Mouse (Mus musculus) CH12F3 (cell line): ENCODE results near the gene Magi1.

ENCODE experiments used
- in situ Hi-C: fragments of 300-500 bp; cut with MboI; formaldehyde crosslinking; loops from 2 replicates; pipeline ENCODE4 v1.14.3; 2020; ENCODE audit warnings: low sequenced_read_pairs

Gene Magi1

DNA sequence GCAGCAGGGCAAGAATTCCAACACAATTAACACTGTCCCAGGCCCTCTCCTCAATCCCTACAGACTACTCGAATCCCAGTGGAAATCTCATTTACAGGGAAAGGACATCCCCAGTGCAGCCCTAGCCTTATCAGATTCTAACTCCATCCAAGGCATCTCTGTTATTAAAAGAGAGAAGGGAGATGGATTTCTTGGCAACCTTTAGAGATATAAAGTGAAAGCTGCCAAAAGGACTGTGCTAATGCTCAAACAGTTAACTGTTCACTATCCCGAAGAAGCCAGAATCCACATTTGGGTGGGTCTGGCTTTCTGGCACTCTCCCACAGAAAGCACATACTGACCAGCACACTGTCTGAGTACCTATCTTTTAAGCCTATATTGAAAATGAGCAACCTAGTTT, 159.4 kb downstream of the Magi1 start:
- in situ Hi-C loops: no loop called here

GRCm38 (mm10) chr6:94122566-94123150, 161.1 kb downstream of the Magi1 start:
- in situ Hi-C loops: no loop called here

DNA sequence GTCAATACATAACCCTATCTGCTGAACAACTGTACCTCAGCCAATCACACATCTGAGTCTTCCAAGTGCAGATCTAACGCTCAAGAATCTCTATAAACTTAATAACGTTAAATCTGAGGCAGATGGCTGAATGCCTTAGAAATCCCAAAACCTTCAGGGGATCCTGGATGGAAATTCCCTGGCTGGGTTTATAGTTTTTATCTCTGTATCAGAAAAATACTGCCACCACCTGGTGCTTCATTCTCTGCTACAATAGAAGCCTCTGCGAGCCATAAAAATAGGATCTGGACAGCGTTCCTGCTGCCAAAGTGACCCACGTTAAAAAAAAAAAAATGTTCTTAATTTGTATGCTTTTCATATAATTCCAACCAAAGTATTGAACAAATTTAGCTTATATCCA, 162.2 kb downstream of the Magi1 start:
- in situ Hi-C loops: no loop called here

DNA sequence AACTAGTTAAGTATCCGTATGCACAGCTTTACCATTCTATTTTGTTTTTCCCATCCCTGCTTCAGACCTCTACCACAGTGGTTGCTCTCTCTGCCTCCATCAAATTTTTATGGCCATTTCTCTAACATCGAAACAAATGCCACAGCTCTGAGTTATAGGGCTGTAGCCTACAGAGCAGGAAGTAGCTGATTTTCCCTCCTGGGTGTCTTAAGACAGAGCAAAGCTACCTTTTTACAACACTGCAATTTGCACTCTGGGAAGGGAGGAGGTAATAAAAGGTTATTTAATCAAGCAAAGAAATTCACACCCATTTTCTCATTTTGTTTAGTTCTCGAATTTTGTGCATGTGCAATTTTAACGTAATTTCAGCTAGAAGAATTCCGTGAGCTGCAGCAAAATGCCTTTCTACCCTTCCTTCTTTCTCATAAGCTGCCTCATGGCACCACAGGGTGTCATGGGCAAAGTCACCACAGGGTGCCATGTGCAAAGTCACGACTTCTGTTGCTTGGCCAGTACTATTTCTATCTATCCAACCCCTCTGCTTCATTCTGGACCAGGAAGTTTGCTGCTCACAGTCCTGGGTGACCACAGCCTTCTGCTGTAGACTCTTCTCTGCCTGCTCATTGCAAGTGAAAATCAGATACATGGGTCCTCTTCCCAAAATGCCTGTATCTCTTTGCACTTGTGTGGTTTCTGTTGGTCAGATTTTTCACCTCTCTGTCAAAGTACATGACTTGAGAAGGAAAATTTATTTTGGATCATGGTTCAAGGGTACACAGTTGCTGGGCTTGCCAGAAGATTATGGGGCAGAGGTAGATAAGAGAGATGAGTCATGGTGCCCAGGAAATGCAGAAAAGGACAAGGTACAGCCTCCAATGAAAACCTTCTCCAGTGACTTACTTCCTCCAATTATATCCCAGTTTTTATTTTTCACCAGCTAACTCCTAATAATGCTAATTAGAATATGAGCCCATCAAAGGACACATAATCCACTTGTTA, 167.0 kb downstream of the Magi1 start:
- in situ Hi-C loops: no loop called here

DNA sequence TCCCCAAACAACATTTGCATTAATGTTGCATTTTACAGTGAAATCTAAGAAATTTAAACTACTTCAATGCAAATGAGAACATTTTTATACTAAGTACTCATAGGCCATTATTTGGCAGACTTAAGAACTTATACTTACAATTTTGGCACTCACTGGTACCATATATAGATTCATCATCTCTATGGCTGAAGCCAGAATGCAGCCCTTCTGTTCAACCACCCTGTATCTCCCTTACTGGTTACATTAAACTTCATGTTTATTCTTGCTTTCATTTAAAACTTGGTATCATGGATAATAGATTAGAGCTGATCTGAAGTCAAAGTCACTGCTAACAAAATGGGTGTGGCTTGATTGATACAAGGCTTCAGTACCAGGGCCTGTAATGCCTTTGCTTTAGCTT, 171.9 kb downstream of the Magi1 start:
- in situ Hi-C loops: no loop called here

GRCm38 (mm10) chr6:94107401-94108107, 176.2 kb downstream of the Magi1 start:
- in situ Hi-C loops: no loop called here

DNA sequence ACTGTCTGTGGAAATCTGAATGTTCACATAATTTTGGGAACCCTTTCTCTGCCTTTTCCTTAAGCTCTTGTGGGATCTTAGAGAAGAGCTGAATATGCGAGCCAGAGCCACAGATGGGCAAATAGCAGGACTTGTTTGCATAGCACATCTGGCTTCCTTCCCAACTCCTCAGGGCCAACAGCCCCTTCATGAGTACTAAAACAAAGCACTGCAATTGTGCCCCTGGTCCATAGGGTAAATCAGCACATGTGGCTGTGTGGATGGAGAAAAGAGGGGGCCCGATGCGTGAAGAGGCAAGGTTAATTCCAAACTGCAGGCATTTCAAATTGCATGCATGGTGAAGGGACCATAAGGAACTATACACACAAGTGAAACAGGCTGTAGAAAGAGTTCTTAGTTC, 180.1 kb downstream of the Magi1 start:
- in situ Hi-C loops: no loop called here

GRCm38 (mm10) chr6:94101256-94101655, 182.5 kb downstream of the Magi1 start:
- in situ Hi-C loops: no loop called here

- in situ Hi-C loops: no loop called here
Measured at GRCm38 (mm10) chr6:94094924-94095685, 188.6 kb downstream of the Magi1 start.

GRCm38 (mm10) chr6:94092969-94093597, 190.6 kb downstream of the Magi1 start:
- in situ Hi-C loops: no loop called here

DNA sequence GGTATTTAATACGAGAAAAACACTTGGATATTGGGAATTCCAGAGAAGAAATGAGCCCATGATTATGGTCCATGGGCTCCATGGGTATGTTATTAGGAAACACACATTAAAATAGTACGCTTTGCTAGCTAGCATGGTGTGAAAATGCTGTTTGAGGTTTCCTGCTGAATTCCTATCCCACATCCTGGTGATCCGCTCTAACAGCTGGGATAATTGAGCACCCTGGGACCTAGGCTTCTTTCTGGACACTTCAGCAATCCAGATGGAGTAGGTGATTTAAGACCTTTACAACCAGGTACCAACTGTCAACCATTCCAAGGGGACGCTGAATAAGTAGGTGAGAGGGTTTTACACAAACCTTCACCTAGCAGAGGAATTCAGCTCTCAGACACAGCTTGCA, 191.2 kb downstream of the Magi1 start:
- in situ Hi-C loops: no loop called here

DNA sequence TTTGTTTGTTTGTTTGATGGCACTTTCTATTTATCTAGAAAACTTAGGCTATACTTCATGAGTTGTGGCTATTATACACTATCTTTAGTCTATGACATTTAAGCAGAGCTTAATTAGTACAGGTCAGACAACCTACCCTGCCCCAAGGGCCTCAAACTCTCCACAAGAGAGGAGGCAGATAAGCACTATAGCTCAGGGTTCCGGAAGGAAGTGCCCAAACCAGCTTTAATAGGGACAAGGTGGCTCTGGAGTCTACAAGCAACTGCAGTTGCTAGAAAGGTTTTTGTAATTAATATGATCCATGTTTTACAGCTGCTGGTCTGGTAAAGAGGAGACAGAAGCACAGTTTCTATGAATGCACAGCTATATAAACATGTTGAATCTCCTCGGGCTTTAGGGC, 196.9 kb downstream of the Magi1 start:
- in situ Hi-C loops: no loop called here

- in situ Hi-C loops: no loop called here
Measured at GRCm38 (mm10) chr6:94084752-94085151, 199.0 kb downstream of the Magi1 start.

DNA sequence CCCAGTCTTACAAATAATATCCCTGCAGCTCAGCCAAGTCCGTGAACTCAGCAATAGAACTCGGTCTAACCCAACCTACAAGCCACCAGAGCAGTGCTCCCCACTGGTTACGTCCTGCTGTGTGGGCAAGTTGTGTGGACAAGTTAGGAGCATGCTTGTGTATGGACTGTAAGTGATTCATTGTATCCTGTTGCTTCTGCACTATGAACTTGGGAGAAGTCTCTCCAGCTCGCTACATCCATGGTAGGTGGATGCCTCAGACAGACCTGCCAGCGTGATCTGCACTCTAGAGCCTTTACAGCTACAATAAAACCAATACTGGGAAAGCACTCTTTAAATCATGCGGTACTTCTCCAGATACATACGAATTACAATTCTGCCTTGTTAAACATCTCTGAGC, 200.3 kb downstream of the Magi1 start:
- in situ Hi-C loops: no loop called here

DNA sequence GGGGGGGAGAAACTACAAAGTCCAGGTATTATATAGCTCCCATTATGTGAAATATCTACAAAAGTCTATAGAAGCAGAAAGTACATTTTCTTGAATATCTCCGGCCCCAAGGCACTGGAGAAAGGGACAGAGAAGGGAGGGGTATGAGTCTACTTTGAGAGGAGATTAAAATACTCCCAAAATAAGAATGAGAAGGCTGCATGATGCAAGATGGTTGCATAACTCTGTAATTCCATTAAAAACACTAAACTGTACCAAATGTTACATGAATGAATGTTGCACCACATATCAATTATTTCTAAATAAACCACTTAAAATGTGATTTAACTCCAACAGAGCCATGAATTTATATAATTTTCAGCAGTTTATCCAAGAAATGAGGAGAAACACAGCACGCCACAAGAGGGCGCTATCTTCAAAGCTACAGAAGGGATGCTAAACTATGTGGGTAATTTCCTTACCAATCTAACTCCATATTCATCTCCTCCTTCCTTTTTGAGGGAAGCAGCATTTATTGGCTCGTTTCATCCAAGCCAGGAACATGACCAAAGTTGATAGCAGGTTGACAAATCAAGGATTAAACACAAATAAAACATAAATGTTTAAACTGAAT, 202.7 kb downstream of the Magi1 start:
- in situ Hi-C loops: no loop called here

DNA sequence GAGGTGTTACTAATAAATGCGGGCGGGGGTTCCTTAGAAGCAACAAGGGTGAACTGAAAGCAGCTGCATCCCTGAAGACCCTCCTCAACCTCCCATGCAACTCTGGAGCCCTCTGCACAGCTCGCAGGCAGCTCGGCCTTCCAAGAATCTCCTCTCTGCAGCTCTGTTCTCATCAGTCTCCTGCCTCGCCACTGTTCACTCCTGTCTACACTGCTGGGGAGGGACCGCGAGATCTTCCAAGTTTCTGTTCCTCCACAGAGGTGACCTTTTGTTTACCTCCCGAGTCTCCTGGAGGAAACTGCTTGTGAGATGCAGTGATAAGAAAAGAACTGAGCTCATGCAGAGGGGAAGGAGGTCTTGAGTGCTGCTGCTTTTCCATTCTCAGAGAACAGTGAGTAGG, 204.8 kb downstream of the Magi1 start:
- in situ Hi-C loops: no loop called here

GRCm38 (mm10) chr6:94077013-94077412, 206.7 kb downstream of the Magi1 start:
- in situ Hi-C loops: no loop called here

DNA sequence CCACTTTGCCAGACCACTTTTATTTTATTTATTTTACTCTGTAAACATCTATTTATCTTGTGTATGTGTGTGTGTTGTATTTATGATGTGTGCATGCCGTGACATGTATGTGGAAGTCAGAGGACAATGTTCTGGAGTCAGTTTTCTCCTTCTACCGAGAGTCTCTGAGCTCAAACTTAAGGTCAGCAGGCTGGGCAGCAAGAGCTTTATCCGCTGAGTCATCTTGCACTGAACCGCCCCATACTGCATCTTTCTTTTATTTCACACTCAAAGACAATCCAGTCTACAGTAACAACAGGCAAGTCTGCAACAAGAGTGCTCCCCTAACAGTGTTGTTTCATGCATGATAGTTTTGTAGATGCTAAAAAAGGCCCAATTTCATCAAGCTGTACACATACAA, 207.7 kb downstream of the Magi1 start:
- in situ Hi-C loops: no loop called here

DNA sequence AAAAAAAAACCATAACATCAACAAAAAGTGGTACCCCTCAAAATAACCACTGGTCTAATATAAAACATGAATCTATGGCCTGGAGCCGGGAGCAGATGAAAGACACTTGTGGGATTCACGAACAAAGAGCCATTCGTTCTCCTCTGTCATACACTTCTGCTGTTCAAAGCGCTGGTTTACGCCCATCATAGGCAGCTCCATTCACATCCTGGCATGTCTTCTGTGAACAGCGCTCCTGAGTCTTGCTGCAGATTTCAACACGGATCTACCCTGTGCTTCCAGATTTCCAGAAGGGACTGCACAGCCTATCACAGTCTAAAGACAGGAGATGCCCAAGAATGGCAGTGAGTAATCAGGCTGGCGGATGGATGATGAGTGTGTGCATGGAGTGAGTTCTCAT, 208.5 kb downstream of the Magi1 start:
- in situ Hi-C loops: no loop called here

DNA sequence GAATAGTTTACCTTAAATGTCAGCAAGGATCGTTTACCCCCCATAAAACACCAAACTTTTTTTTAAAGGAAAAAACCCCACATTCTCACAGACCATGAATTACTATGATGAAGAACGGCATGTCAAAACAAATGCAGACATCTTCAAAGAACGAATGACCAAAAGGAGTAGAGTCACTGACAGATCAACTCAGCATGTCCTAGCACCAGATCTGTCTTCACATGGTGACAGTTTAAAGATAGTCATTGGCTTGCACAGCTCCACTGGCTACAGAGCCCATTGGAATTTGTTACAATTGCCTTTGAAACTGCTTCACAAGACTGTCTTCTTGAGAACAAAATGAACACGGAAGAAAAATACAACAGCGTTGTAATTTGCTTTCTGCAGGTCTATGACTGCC, 212.0 kb downstream of the Magi1 start:
- in situ Hi-C loops: no loop called here
